Mouse (Mus musculus): Measurements from ENCODE around the gene Srr.

DNA sequence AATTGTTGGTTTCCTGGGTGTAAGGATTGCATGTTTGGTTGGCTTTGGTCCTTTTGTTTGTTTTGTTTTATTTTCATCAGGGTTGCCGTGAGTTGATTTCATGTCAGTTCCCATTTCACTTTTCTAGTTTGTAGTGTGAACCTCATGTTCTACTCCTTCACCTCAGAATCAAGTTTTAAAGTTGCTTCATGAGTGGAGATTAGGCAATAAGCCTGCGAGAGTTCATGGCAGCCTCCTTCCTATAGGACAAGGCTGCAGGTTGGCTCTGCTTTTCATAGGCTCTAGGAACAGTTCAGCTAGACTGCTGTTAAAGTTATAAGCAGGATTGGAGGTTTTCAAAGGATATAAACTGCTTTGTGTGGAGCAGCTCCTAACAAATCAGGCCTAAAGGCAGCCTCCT lies 33.8 kb upstream of the Srr start:
- TF ChIP-seq CTCF (IDR thresholded peaks at IDR 0.05; ENCODE audit: low read depth) = no peak
- TF ChIP-seq EP300 (IDR thresholded peaks at IDR 0.05; ENCODE audit: low read depth) = no peak

Measured in liver, embryonic 14.5 days (tissue).